Mouse (Mus musculus) forebrain, embryonic 15.5 days (tissue): ENCODE measurements at regions not wholly inside any gene's neighbourhood (a gene's known extent, or its start where the extent isn't known, plus 50 kb on each side); places are given as distances from the start of the nearest gene placed in this dataset. TPM values are rescaled to one million over a fixed set of nuclear protein-coding genes. Genes with fewer than 3 reads are reported as not detected.

Experiments used
- ATAC-seq: fragments of 200-750 bp; cut with Nextera tagmentation; replicated peaks from 2 replicates; pipeline ENCODE4 v1.8.0; 2017; ENCODE audit warnings: mild to moderate bottlenecking, moderate TSS enrichment, moderate library complexity
- H3K27ac ChIP-seq: fragments of 300-500 bp; sonication (generic); replicated peaks from 2 replicates; pipeline ENCODE4 v1.5.1; 2015; ENCODE audit warnings: mild to moderate bottlenecking, inconsistent platforms
- H3K27me3 ChIP-seq: fragments of 300-500 bp; sonication (generic); 2 replicates; pipeline ENCODE4 v1.6.1; 2015; ENCODE audit warnings: inconsistent platforms
- H3K36me3 ChIP-seq: fragments of 300-500 bp; sonication (generic); 2 replicates; pipeline ENCODE4 v1.6.1; 2015; ENCODE audit warnings: mild to moderate bottlenecking, inconsistent platforms
- H3K4me1 ChIP-seq: fragments of 300-500 bp; sonication (generic); 2 replicates; pipeline ENCODE4 v1.6.1; 2015; ENCODE audit warnings: inconsistent platforms
- H3K4me2 ChIP-seq: fragments of 300-500 bp; sonication (generic); replicated peaks from 2 replicates; pipeline ENCODE4 v1.6.1; 2015; ENCODE audit warnings: mild to moderate bottlenecking, inconsistent platforms
- H3K4me3 ChIP-seq: fragments of 300-500 bp; sonication (generic); 2 replicates; pipeline ENCODE4 v1.5.1; 2015; ENCODE audit warnings: mild to moderate bottlenecking, inconsistent platforms
- H3K9ac ChIP-seq: fragments of 300-500 bp; sonication (generic); replicated peaks from 2 replicates; pipeline ENCODE4 v1.6.1; 2015; ENCODE audit warnings: mild to moderate bottlenecking, inconsistent platforms
- H3K9me3 ChIP-seq: fragments of 300-500 bp; sonication (generic); 2 replicates; pipeline ENCODE4 v1.6.1; 2016; ENCODE audit warnings: inconsistent platforms
- WGBS: fragments of 180-500 bp; shearing (Covaris S2); methylation state at CpG from one replicate; pipeline ENCODE4 v1.1.7; 2015; ENCODE audit warnings: mixed read lengths; 5-methylcytosine and 5-hydroxymethylcytosine counted together
- microRNA-seq: library from miRNA; unstranded; fragments of <30 nt; microRNA quantifications from one replicate; pipeline ENCODE4, GENCODE M21; 2016

GRCm38 (mm10) chr5:13036127-13036526 is 89.1 kb upstream of the Sema3a start:
- no peak overlapping the region for H3K9ac ChIP-seq
- H3K4me3 ChIP-seq, result no peak overlapping the region
- H3K4me1 ChIP-seq, result no peaks in the 10 kb centered on the region
- no peak overlapping the region for H3K4me2 ChIP-seq
- H3K36me3 ChIP-seq, result no peaks in the 10 kb centered on the region
- no peak for ATAC-seq
- 81% methylated on average over 2 of the region's 2 CpGs for WGBS
- H3K9me3 ChIP-seq, result no peaks in the 10 kb centered on the region
- no peaks in the 10 kb centered on the region for H3K27me3 ChIP-seq
- H3K27ac ChIP-seq, result no peak overlapping the region

DNA sequence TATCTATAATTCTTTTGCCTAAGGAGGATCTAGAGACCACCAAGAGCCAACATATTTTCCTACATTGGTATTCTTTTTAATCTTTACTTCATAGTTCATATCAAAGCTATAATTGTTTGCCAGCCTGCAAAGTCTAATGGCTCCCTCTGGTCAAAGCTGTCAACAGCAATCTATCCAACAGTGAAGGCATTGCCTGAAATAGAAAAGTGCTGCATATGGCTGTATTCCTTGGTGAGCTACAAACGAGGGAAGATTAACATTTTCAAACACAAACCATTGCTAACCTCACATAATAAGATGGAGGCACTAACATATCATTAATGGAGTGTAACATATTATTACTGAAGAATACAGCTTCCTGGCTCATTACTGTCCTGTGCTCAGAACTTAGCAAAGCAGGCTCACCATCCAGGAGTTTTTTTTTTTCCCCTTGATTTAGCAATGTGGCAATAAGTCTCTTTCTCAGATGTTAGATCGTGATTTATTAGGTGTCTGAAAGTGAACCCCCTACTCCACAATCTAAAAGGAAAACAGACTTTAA is 66.3 kb upstream of the Sema3a start:
- 31% methylated on average over 2 of the region's 2 CpGs for WGBS
- no peak overlapping the region for H3K9ac ChIP-seq
- H3K9me3 ChIP-seq, result no peaks in the 10 kb centered on the region
- no peaks in the 10 kb centered on the region for H3K4me1 ChIP-seq
- no peaks in the 10 kb centered on the region for H3K36me3 ChIP-seq
- H3K4me2 ChIP-seq, result no peak overlapping the region
- ATAC-seq, result no peak
- no peak overlapping the region for H3K27ac ChIP-seq
- no peak overlapping the region for H3K4me3 ChIP-seq
- no peaks in the 10 kb centered on the region for H3K27me3 ChIP-seq

GRCm38 (mm10) chr5:13066942-13067341 is 58.3 kb upstream of the Sema3a start:
- Histone ChIP-seq H3K9ac (no peak overlapping the region), H3K4me2 (no peak overlapping the region), H3K36me3 (no peaks in the 10 kb centered on the region), H3K9me3 (no peaks in the 10 kb centered on the region), H3K4me1 (no peaks in the 10 kb centered on the region), H3K27me3 (no peaks in the 10 kb centered on the region), H3K27ac (no peak overlapping the region), H3K4me3 (no peak overlapping the region)
- WGBS, result 30% methylated on average over 3 of the region's 3 CpGs
- ATAC-seq, result no peak

Small RNA genes in the stretch of these regions (microRNA-seq; reads per million reads assigned to microRNA genes)
- not detected for gene Gm23243
